Mouse (Mus musculus): ENCODE measurements around the gene Rspo4. TPM values are rescaled to one million over a fixed set of nuclear protein-coding genes. Genes with fewer than 3 reads are reported as not detected.

Rspo4 gene
- 0.47 and 0.74 TPM in 2 replicates for polyA plus RNA-seq (2014; fragmentation: Nextera tagmentation; extraction: Ambion mirVana)

DNA sequence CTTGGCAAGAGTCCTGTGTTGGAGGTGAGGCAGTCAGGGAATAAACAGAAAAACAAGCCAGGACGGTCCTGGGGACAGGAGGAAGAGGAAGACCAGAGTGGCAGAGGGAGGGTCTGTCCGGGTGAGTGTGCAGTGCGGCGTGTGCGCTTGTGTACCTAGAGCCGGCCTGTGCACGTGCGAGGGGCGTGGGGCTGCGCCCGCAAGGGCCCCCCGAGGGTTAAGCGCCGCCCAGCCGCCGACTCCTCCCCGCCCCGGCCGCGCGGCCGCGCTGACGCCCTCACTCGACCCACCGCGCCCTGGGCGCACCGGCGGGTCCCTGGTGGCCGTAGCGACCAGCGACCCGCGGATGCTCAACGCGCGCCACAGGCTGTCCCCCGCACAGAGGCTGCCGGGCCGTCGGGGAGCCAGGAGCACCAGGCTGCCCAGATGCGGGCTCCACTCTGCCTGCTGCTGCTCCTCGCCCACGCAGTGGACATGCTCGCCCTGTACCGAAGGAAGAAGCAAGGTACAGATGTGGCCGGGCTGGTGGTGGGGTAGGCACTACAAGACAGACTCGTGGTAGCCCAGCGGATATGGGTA lies at the start of gene Rspo4:
Rspo4 (plus strand) TSS at position 280 of the 579 bp plus-strand sequence.
- peak within 1 kb of the TSS; percentile 39 for H3K4me3 ChIP-seq (ENCODE audit: low read depth, low read length)
- no peaks in the 10 kb centered on the region for H3K4me1 ChIP-seq (replicated peaks; ENCODE audit: control insufficient read depth, insufficient read depth, low read length)
- ATAC-seq (replicated peaks; ENCODE audit: low FRiP score) (peak; percentile 51; the same call in 1 of the 2 replicates), DNase-seq (ENCODE audit: low spot score) (no peak)
- WGBS, result 2% methylated on average over 39 of the region's 50 CpGs
- no peak within 1 kb of the TSS for H3K27ac ChIP-seq (ENCODE audit: low read depth, low read length)
- H3K36me3 ChIP-seq (ENCODE audit: control insufficient read depth, insufficient read depth, low read length), result no peaks in the 10 kb centered on the region
- no peaks in the 10 kb centered on the region for H3K9me3 ChIP-seq (ENCODE audit: control insufficient read depth, low read length)
- H3K4me2 ChIP-seq, result peak within 1 kb of the TSS; percentile 66
- H3K9ac ChIP-seq (ENCODE audit: low read depth, low read length), result no peak within 1 kb of the TSS
- peaks cover 33% of the 10 kb centered on the region for H3K27me3 ChIP-seq (replicated peaks; ENCODE audit: control insufficient read depth, insufficient read depth, low read length)

- Histone ChIP-seq H3K27me3 (replicated peaks; ENCODE audit: control insufficient read depth, insufficient read depth, low read length) (no peaks in the 10 kb centered on the region), H3K4me3 (ENCODE audit: low read depth, low read length) (no peak overlapping the region), H3K4me1 (replicated peaks; ENCODE audit: control insufficient read depth, insufficient read depth, low read length) (no peaks in the 10 kb centered on the region), H3K9ac (ENCODE audit: low read depth, low read length) (no peak overlapping the region), H3K9me3 (ENCODE audit: control insufficient read depth, low read length) (no peaks in the 10 kb centered on the region), H3K4me2 (no peak overlapping the region), H3K27ac (ENCODE audit: low read depth, low read length) (no peak overlapping the region), H3K36me3 (ENCODE audit: control insufficient read depth, insufficient read depth, low read length) (no peaks in the 10 kb centered on the region)
- ATAC-seq (replicated peaks; ENCODE audit: low FRiP score) (no peak), DNase-seq (ENCODE audit: low spot score) (no peak)
- 85% methylated on average over 4 of the region's 4 CpGs for WGBS
Measured at GRCm38 (mm10) chr2:151815586-151815985, 27.1 kb upstream of the Rspo4 start.

- no peaks in the 10 kb centered on the region for H3K9me3 ChIP-seq (ENCODE audit: control insufficient read depth, low read length)
- WGBS, result 45% methylated on average over 5 of the region's 5 CpGs
- H3K4me1 ChIP-seq (replicated peaks; ENCODE audit: control insufficient read depth, insufficient read depth, low read length), result no peaks in the 10 kb centered on the region
- H3K36me3 ChIP-seq (ENCODE audit: control insufficient read depth, insufficient read depth, low read length), result no peaks in the 10 kb centered on the region
- H3K9ac ChIP-seq (ENCODE audit: low read depth, low read length), result no peak overlapping the region
- no peak overlapping the region for H3K27ac ChIP-seq (ENCODE audit: low read depth, low read length)
- H3K4me2 ChIP-seq, result no peak overlapping the region
- DNase-seq (ENCODE audit: low spot score) (no peak), ATAC-seq (replicated peaks; ENCODE audit: low FRiP score) (no peak)
- H3K27me3 ChIP-seq (replicated peaks; ENCODE audit: control insufficient read depth, insufficient read depth, low read length), result no peaks in the 10 kb centered on the region; the same call in none of the 2 replicates
- H3K4me3 ChIP-seq (ENCODE audit: low read depth, low read length), result no peak overlapping the region
Measured at GRCm38 (mm10) chr2:151862257-151862810, 19.6 kb downstream of the Rspo4 start.

- no peaks in the 10 kb centered on the region; the same call in none of the 2 replicates for H3K27me3 ChIP-seq (replicated peaks; ENCODE audit: control insufficient read depth, insufficient read depth, low read length)
- WGBS, result 81% methylated on average over 6 of the region's 6 CpGs
- H3K9ac ChIP-seq (ENCODE audit: low read depth, low read length), result no peak overlapping the region
Measured at GRCm38 (mm10) chr2:151864941-151865340, 22.2 kb downstream of the Rspo4 start.

GRCm38 (mm10) chr2:151866487-151866886 lies 23.8 kb downstream of the Rspo4 start:
- no peaks in the 10 kb centered on the region for H3K9me3 ChIP-seq (ENCODE audit: control insufficient read depth, low read length)
- H3K4me3 ChIP-seq (ENCODE audit: low read depth, low read length), result no peak overlapping the region
- no peak; the same call in 1 of the 2 replicates for ATAC-seq (replicated peaks; ENCODE audit: low FRiP score)
- DNase-seq (ENCODE audit: low spot score), result no peak
- H3K27me3 ChIP-seq (replicated peaks; ENCODE audit: control insufficient read depth, insufficient read depth, low read length), result no peaks in the 10 kb centered on the region; the same call in 1 of the 2 replicates
- no peaks in the 10 kb centered on the region for H3K4me1 ChIP-seq (replicated peaks; ENCODE audit: control insufficient read depth, insufficient read depth, low read length)
- no peak overlapping the region for H3K4me2 ChIP-seq
- no peak overlapping the region for H3K27ac ChIP-seq (ENCODE audit: low read depth, low read length)
- H3K9ac ChIP-seq (ENCODE audit: low read depth, low read length), result no peak overlapping the region
- H3K36me3 ChIP-seq (ENCODE audit: control insufficient read depth, insufficient read depth, low read length), result no peaks in the 10 kb centered on the region
- 27% methylated on average over 4 of the region's 4 CpGs for WGBS

More at GRCm38 (mm10) chr2:151864941-151865340, 22.2 kb downstream of the Rspo4 start:
- DNase-seq (ENCODE audit: low spot score), result no peak
- no peak overlapping the region for H3K4me2 ChIP-seq
- H3K36me3 ChIP-seq (ENCODE audit: control insufficient read depth, insufficient read depth, low read length), result no peaks in the 10 kb centered on the region
- no peak overlapping the region for H3K27ac ChIP-seq (ENCODE audit: low read depth, low read length)
- no peak for ATAC-seq (replicated peaks; ENCODE audit: low FRiP score)
- no peaks in the 10 kb centered on the region for H3K4me1 ChIP-seq (replicated peaks; ENCODE audit: control insufficient read depth, insufficient read depth, low read length)
- no peak overlapping the region for H3K4me3 ChIP-seq (ENCODE audit: low read depth, low read length)
- no peaks in the 10 kb centered on the region for H3K9me3 ChIP-seq (ENCODE audit: control insufficient read depth, low read length)

GRCm38 (mm10) chr2:151868196-151868595 lies 25.5 kb downstream of the Rspo4 start:
- no peak overlapping the region for H3K4me2 ChIP-seq
- ATAC-seq (replicated peaks; ENCODE audit: low FRiP score), result no peak
- no peak for DNase-seq (ENCODE audit: low spot score)
- WGBS, result 81% methylated on average over 8 of the region's 8 CpGs
- H3K36me3 ChIP-seq (ENCODE audit: control insufficient read depth, insufficient read depth, low read length), result no peaks in the 10 kb centered on the region
- no peaks in the 10 kb centered on the region; the same call in 1 of the 2 replicates for H3K27me3 ChIP-seq (replicated peaks; ENCODE audit: control insufficient read depth, insufficient read depth, low read length)
- H3K4me1 ChIP-seq (replicated peaks; ENCODE audit: control insufficient read depth, insufficient read depth, low read length), result no peaks in the 10 kb centered on the region
- H3K9ac ChIP-seq (ENCODE audit: low read depth, low read length), result no peak overlapping the region
- no peak overlapping the region for H3K4me3 ChIP-seq (ENCODE audit: low read depth, low read length)
- no peaks in the 10 kb centered on the region for H3K9me3 ChIP-seq (ENCODE audit: control insufficient read depth, low read length)
- H3K27ac ChIP-seq (ENCODE audit: low read depth, low read length), result no peak overlapping the region

GRCm38 (mm10) chr2:151874551-151874950 lies 31.8 kb downstream of the Rspo4 start:
- H3K4me1 ChIP-seq (replicated peaks; ENCODE audit: control insufficient read depth, insufficient read depth, low read length), result no peaks in the 10 kb centered on the region
- DNase-seq (ENCODE audit: low spot score) (no peak), ATAC-seq (replicated peaks; ENCODE audit: low FRiP score) (no peak)
- no peaks in the 10 kb centered on the region for H3K36me3 ChIP-seq (ENCODE audit: control insufficient read depth, insufficient read depth, low read length)
- H3K4me3 ChIP-seq (ENCODE audit: low read depth, low read length), result no peak overlapping the region
- H3K4me2 ChIP-seq, result no peak overlapping the region
- H3K27ac ChIP-seq (ENCODE audit: low read depth, low read length), result no peak overlapping the region
- no peaks in the 10 kb centered on the region for H3K27me3 ChIP-seq (replicated peaks; ENCODE audit: control insufficient read depth, insufficient read depth, low read length)
- H3K9me3 ChIP-seq (ENCODE audit: control insufficient read depth, low read length), result no peaks in the 10 kb centered on the region
- H3K9ac ChIP-seq (ENCODE audit: low read depth, low read length), result no peak overlapping the region

DNA sequence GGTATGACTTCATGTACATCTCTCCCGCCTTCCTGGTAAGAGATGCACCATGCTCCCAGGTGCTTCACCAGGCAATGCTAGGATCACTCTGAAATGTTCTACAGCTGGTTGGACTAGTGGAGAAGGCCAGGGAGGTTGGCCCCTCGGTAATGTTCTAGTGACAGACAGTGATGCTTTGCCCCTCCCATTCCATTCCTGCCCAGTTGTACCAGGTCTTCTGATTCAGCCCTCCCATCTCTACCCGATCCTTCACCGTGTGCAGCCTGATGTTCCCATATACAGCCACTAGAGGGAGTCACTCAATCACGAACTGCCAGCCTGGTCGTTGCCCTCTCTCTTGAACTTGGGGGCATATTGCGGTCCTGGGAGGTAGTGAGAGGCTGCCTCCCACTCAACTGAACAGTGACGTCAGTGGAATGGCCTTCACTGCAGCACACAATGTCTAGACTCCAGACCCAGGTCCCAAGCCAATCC lies 33.3 kb downstream of the Rspo4 start:
- H3K36me3 ChIP-seq (ENCODE audit: control insufficient read depth, insufficient read depth, low read length), result no peaks in the 10 kb centered on the region
- WGBS, result 15% methylated on average over 8 of the region's 8 CpGs
- H3K27me3 ChIP-seq (replicated peaks; ENCODE audit: control insufficient read depth, insufficient read depth, low read length), result no peaks in the 10 kb centered on the region
- no peak overlapping the region for H3K4me3 ChIP-seq (ENCODE audit: low read depth, low read length)
- no peaks in the 10 kb centered on the region for H3K9me3 ChIP-seq (ENCODE audit: control insufficient read depth, low read length)
- H3K27ac ChIP-seq (ENCODE audit: low read depth, low read length), result no peak overlapping the region
- no peaks in the 10 kb centered on the region for H3K4me1 ChIP-seq (replicated peaks; ENCODE audit: control insufficient read depth, insufficient read depth, low read length)
- H3K4me2 ChIP-seq, result no peak overlapping the region
- peak; percentile 46 for DNase-seq (ENCODE audit: low spot score)
- no peak overlapping the region for H3K9ac ChIP-seq (ENCODE audit: low read depth, low read length)
- peak; percentile 44; the same call in 1 of the 2 replicates for ATAC-seq (replicated peaks; ENCODE audit: low FRiP score)

GRCm38 (mm10) chr2:151878645-151879044 lies 35.9 kb downstream of the Rspo4 start:
- 66% methylated on average over 3 of the region's 3 CpGs for WGBS
- H3K27me3 ChIP-seq (replicated peaks; ENCODE audit: control insufficient read depth, insufficient read depth, low read length), result no peaks in the 10 kb centered on the region
- H3K36me3 ChIP-seq (ENCODE audit: control insufficient read depth, insufficient read depth, low read length), result no peaks in the 10 kb centered on the region
- H3K9ac ChIP-seq (ENCODE audit: low read depth, low read length), result no peak overlapping the region
- no peaks in the 10 kb centered on the region for H3K4me1 ChIP-seq (replicated peaks; ENCODE audit: control insufficient read depth, insufficient read depth, low read length)
- ATAC-seq (replicated peaks; ENCODE audit: low FRiP score) (no peak), DNase-seq (ENCODE audit: low spot score) (no peak)
- H3K27ac ChIP-seq (ENCODE audit: low read depth, low read length), result no peak overlapping the region
- H3K4me2 ChIP-seq, result no peak overlapping the region
- H3K4me3 ChIP-seq (ENCODE audit: low read depth, low read length), result no peak overlapping the region
- H3K9me3 ChIP-seq (ENCODE audit: control insufficient read depth, low read length), result no peaks in the 10 kb centered on the region

Data from liver, embryonic 11.5 days (tissue).